Mouse (Mus musculus): ENCODE measurements around the gene Leo1. TPM values are rescaled to one million over a fixed set of nuclear protein-coding genes. Genes with fewer than 3 reads are reported as not detected.

Gene Leo1
- polyA plus RNA-seq, 1 experiment = 14.3 TPM

GRCm38 (mm10) chr9:75494407-75495005, 53.2 kb downstream of the Leo1 start:
- TF ChIP-seq GATA1 (IDR thresholded peaks at IDR 0.05; ENCODE audit: low read length) = no peak

- TF ChIP-seq GATA1 (IDR thresholded peaks at IDR 0.05; ENCODE audit: low read length) = no peak
Observed at GRCm38 (mm10) chr9:75495945-75496344, 54.6 kb downstream of the Leo1 start.

GRCm38 (mm10) chr9:75498571-75498970, 57.2 kb downstream of the Leo1 start:
- TF ChIP-seq GATA1 (IDR thresholded peaks at IDR 0.05; ENCODE audit: low read length) = no peak

- no peak for TF ChIP-seq GATA1 (IDR thresholded peaks at IDR 0.05; ENCODE audit: low read length)
Observed at GRCm38 (mm10) chr9:75504311-75504710, 63.0 kb downstream of the Leo1 start.

GRCm38 (mm10) chr9:75511236-75511939, 70.1 kb downstream of the Leo1 start:
- no peak for TF ChIP-seq GATA1 (IDR thresholded peaks at IDR 0.05; ENCODE audit: low read length)

GRCm38 (mm10) chr9:75515464-75516113, 74.3 kb downstream of the Leo1 start:
- TF ChIP-seq GATA1 (IDR thresholded peaks at IDR 0.05; ENCODE audit: low read length) = no peak

Other genes starting within 250 kb of the Leo1 start
- gene Myo5c, start 209.5 kb upstream of the Leo1 start, polyA plus RNA-seq (2012) = 0.01 TPM in 1 of 2 replicates, not detected in the other
- not detected in 2 replicates for gene Gnb5, start 135.2 kb upstream of the Leo1 start, polyA plus RNA-seq (2012)
- gene Bcl2l10, start 93.8 kb upstream of the Leo1 start, polyA plus RNA-seq (2012) = not detected in 2 replicates
- 6.8 and 8.2 TPM in 2 replicates for gene Mapk6, start 31.5 kb upstream of the Leo1 start, polyA plus RNA-seq (2012)
- 12.3 and 14.1 TPM in 2 replicates for gene Tmod3, start 118.1 kb downstream of the Leo1 start, polyA plus RNA-seq (2012)
- gene Tmod2, start 169.8 kb downstream of the Leo1 start, polyA plus RNA-seq (2012) = not detected in 2 replicates
- not detected in 2 replicates for gene Lysmd2, start 184.2 kb downstream of the Leo1 start, polyA plus RNA-seq (2012)
- gene Scg3, start 242.5 kb downstream of the Leo1 start, polyA plus RNA-seq (2012) = not detected in 2 replicates